ENCODE assay signal across 9 mouse cellular contexts in genomic region chr10:26774266-26774665, GRCm38 (mm10). TPM values are rescaled to one million over a fixed set of nuclear protein-coding genes. Genes with fewer than 3 reads are reported as not detected.
DNase-seq lines count a peak whose midpoint lies in the region; ATAC-seq lines count a peak whose summit lies in the region.
"Had no signal": no experiment of that assay in that cellular context is flagged by ENCODE, and none has a peak within 500 bp of the region (broad histone marks: within the 10 kb centered on the region; RNA-seq: fewer than 3 reads in every experiment).

No protein-coding gene starts in this region.

- peak overlapping the region; percentile 96; the same call in 1 of the 2 replicates for H3K27ac ChIP-seq in heart, embryonic 13.5 days (replicated peaks)
- no peak overlapping the region for H3K27ac ChIP-seq in forebrain, embryonic 14.5 days (ENCODE audit: low read depth, low read length)
- H3K27ac ChIP-seq in midbrain, embryonic 15.5 days: no peak overlapping the region

- H3K4me3 ChIP-seq in heart, embryonic 13.5 days: peak overlapping the region; percentile 69
- H3K4me3 ChIP-seq in forebrain, embryonic 14.5 days (ENCODE audit: low read depth, low read length): no peak overlapping the region
- H3K4me3 ChIP-seq in midbrain, embryonic 15.5 days: peak overlapping the region; percentile 63; the same call in 1 of the 2 replicates

- 54% methylated on average over 1 of the region's 1 CpGs for WGBS in heart, embryonic 13.5 days
- 64% methylated on average over 1 of the region's 1 CpGs for WGBS in forebrain, embryonic 14.5 days
- WGBS in midbrain, embryonic 15.5 days: 72% methylated on average over 1 of the region's 1 CpGs

- no peaks in the 10 kb centered on the region for H3K27me3 ChIP-seq in heart, embryonic 13.5 days (replicated peaks)
- no peaks in the 10 kb centered on the region for H3K27me3 ChIP-seq in forebrain, embryonic 14.5 days (replicated peaks; ENCODE audit: control insufficient read depth, insufficient read depth, low read length)
- H3K27me3 ChIP-seq in midbrain, embryonic 15.5 days (replicated peaks): no peaks in the 10 kb centered on the region

- H3K36me3 ChIP-seq in heart, embryonic 13.5 days: no peaks in the 10 kb centered on the region
- no peaks in the 10 kb centered on the region for H3K36me3 ChIP-seq in forebrain, embryonic 14.5 days (ENCODE audit: control insufficient read depth, insufficient read depth, low read length)
- no peaks in the 10 kb centered on the region for H3K36me3 ChIP-seq in midbrain, embryonic 15.5 days (replicated peaks)

- H3K4me2 ChIP-seq in heart, embryonic 13.5 days: peak overlapping the region; percentile 78
- H3K4me2 ChIP-seq in forebrain, embryonic 14.5 days (ENCODE audit: low read length): peak overlapping the region; percentile 93
- H3K4me2 ChIP-seq in midbrain, embryonic 15.5 days: peak overlapping the region; percentile 94

- no peaks in the 10 kb centered on the region for H3K9me3 ChIP-seq in heart, embryonic 13.5 days
- no peaks in the 10 kb centered on the region for H3K9me3 ChIP-seq in forebrain, embryonic 14.5 days (replicated peaks; ENCODE audit: control insufficient read depth, low read length)
- H3K9me3 ChIP-seq in midbrain, embryonic 15.5 days: no peaks in the 10 kb centered on the region

- H3K4me1 ChIP-seq in heart, embryonic 13.5 days: peaks cover 38% of the 10 kb centered on the region
- H3K4me1 ChIP-seq in forebrain, embryonic 14.5 days (ENCODE audit: control insufficient read depth, insufficient read depth, low read length): peaks cover 7% of the 10 kb centered on the region; the same call in 1 of the 2 replicates
- peaks cover 10% of the 10 kb centered on the region for H3K4me1 ChIP-seq in midbrain, embryonic 15.5 days

- no peak for ATAC-seq in heart, embryonic 13.5 days (ENCODE audit: extremely low read depth, insufficient number of reproducible peaks, low FRiP score, low TSS enrichment)
- no peak for ATAC-seq in forebrain, embryonic 14.5 days
- ATAC-seq in midbrain, embryonic 15.5 days (replicated peaks): no peak

- H3K9ac ChIP-seq in heart, embryonic 13.5 days: peak overlapping the region; percentile 83
- no peak overlapping the region for H3K9ac ChIP-seq in forebrain, embryonic 14.5 days (ENCODE audit: low read length)
- H3K9ac ChIP-seq in midbrain, embryonic 15.5 days: no peak overlapping the region

- no peak for DNase-seq in heart, adult 9 months (ENCODE audit: low spot score in 2 of 2)
- no peak for DNase-seq in forebrain, embryonic 14.5 days (ENCODE audit: low spot score)
- peak; percentile 21 for DNase-seq in kidney, postnatal 10 days
- DNase-seq in left cerebral cortex, postnatal 36 days (ENCODE audit: low spot score in 2 of 2): no peak
- DNase-seq in left cerebral cortex, postnatal 4 days: no peak
- DNase-seq in gastrocnemius, postnatal 25 days: no peak
- DNase-seq: right cerebral cortex, postnatal 14 days had no signal

- intact Hi-C loops in left cerebral cortex, postnatal 36 days (cut with DNase I): no loop called here
- intact Hi-C loops in left cerebral cortex, postnatal 4 days (cut with DNase I): no loop called here

RNA-seq across cellular contexts. Expression of gene Arhgap18, which starts 21.0 kb away (rescaled TPM):
- 34.6 and 37.3 TPM in 2 replicates for polyA plus RNA-seq in heart, embryonic 13.5 days (2015; fragmentation: Nextera tagmentation; extraction: Ambion mirVana)
- 18.0 and 18.4 TPM in 2 replicates for polyA plus RNA-seq in forebrain, embryonic 14.5 days (2014; fragmentation: Nextera tagmentation; extraction: Ambion mirVana)
- 15.1 and 20.4 TPM in 2 replicates for polyA plus RNA-seq in midbrain, embryonic 15.5 days (2015; fragmentation: Nextera tagmentation; extraction: Ambion mirVana)
- total RNA-seq in left cerebral cortex, postnatal 36 days (2021): 10 to 100 TPM in 1 of 2 experiments, 1 to 10 TPM in 1; 7.2 to 11.3 TPM
- total RNA-seq in left cerebral cortex, postnatal 4 days (2021): 10 to 100 TPM; 14.6 to 15.3 TPM
- total RNA-seq in gastrocnemius, postnatal 25 days (2021): 1 to 10 TPM; 4.5 to 4.9 TPM
